Mouse (Mus musculus) left cerebral cortex, adult 18-20 months (tissue): ENCODE measurements at regions not wholly inside any gene's neighbourhood (a gene's known extent, or its start where the extent isn't known, plus 50 kb on each side); places are given as distances from the start of the nearest gene placed in this dataset.

Experiments used
- DNase-seq, 2 experiments: peaks; one replicate each; pipeline ENCODE4 v3.0.0; 2021 to 2022; ENCODE audit warnings: low spot score in 2 of 2, mixed read lengths in 1 of 2

DNA sequence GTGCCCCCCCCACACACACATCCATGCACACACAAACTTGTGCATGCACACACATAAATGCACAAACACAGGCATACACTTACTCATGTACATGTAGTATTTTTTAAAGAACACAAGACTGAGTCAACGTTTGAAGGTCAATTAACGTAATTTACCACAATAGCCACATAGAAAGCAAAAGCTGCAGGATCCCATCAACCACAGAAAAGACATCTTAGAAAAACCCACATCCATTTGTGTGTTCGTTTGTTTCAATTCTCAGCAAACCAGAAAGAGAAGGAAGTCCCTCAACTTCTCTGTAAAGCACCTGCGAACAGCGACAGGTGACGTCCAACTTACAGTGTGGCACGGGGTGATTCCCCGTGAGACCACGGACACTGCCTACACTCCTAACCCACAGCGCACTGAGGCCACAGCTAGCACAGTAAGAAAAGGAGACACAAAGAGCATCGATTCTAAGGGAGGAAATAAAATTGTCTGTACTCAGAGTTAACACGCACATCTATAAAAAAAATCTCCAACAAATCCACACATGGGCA is 53.8 kb downstream of the Dio3 start:
- no peak for DNase-seq

DNA sequence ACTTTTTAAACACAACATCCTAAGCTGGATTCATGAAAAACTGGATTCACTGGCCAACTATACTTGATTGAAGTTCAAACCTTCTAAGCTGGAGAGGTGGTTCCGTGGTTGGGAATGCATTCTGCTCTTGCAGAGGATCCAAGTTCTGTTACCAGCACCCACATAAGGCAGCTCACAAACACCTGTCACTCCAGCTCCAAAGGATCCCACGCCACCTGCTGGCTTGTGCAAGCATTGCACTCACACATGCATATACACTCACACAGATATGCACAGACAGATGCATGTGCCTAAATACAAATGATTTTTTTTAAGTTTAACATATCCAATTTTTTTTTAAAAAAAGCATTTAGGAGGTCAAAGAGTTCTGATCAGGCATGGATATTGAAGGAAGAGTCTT is 55.7 kb downstream of the Dio3 start:
- DNase-seq: no peak

DNA sequence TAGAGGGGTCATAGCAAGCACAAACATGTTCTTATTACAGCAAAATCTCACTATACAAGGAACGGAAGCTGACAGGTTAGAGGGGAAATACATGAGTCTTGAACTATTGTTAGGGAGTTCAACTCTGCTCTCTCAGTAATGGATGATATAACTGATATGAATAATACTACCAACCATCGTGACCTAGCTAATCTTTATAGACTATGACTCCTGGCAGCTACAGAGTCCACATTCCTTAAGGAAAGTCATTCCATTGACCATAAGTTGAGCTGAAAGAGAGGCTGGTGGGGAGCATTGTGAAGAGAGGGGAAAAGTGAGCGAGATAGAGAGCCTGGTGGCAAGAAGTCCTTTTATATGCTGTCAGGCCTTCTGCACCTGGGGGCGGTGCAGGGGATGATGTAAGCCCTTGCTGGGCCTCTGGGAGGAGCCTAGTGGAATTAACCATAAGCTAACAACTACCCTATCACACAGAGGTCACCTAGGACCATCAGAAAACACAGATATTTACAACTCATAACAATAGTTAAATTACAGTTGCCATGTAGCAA is 65.5 kb downstream of the Dio3 start:
- no peak for DNase-seq

DNA sequence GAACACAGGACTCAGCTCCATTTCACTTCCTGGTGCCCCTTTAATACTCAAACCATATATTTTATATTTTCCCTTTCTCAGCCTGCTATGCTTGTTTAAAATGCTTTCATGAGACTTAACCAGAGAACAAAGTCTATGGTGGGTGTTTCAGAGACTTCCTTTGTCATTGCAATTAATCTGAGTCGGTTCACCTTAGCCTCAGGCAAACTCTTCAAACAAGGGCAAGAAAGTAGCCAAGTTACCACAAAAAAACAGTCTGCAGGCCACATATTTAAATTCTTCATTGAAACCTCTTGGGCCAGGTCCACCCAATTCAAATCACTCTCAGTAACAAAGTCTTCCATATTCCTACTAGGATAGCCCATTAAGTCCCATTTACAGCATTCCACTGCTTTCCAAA is 70.8 kb downstream of the Dio3 start:
- no peak for DNase-seq

DNA sequence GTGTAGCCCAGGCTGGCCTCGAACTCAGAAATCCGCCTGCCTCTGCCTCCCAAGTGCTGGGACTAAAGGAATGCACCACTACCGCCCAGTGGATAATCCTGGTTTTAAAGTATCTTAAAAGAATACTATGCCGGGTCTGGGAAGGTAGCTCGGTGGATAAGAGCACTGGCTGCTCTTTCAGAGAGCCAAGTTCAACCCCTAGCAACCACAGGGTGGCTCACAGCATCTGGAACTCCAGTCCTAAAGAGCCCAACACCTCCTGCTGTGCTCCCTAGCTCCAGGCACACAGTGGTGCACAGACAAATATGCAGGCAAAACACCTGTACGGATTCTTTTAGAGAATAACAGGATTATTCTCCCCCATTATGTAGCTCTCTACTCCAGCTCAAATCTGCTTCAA is 77.0 kb downstream of the Dio3 start:
- no peak for DNase-seq

DNA sequence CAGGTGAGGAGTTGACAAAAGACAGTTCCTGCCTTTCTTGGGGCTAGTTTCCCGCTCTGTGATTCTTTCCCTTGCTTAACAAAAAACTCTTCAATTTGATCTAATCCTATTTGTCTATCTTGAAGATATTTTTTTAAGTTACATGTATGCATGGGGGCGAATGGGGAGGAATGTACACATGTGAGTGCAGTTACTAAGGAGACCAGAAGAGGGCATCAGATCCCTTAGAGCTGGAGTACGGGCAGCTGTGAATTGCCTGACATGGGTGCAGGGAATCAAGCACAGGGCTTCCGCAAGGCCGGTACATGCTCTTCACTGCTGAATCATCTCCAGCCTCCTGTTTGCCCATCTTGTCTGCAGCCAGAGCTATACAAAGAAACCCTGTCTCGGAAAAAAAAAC is 79.8 kb upstream of the Ppp2r5c start:
- no peak for DNase-seq

DNA sequence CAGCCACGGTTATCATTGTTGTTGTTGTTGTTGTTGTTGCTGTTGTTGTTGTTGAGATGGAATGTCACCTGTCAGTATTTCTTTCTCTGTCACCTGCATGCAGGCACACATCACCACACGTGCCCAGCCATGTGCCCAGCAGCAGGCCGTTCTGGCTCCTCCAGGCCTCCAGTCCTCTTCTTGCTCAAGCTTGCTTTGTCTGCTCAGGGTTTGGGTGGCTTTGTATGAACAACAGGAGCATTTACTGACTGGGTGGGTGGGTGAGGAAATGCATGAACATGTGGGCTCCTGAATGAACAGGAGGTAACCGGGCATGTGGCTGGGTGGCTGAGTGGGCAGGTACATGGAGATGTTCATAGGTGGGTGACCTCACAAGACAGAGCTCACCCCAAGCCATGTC is 79.1 kb upstream of the Ppp2r5c start:
- DNase-seq: no peak

DNA sequence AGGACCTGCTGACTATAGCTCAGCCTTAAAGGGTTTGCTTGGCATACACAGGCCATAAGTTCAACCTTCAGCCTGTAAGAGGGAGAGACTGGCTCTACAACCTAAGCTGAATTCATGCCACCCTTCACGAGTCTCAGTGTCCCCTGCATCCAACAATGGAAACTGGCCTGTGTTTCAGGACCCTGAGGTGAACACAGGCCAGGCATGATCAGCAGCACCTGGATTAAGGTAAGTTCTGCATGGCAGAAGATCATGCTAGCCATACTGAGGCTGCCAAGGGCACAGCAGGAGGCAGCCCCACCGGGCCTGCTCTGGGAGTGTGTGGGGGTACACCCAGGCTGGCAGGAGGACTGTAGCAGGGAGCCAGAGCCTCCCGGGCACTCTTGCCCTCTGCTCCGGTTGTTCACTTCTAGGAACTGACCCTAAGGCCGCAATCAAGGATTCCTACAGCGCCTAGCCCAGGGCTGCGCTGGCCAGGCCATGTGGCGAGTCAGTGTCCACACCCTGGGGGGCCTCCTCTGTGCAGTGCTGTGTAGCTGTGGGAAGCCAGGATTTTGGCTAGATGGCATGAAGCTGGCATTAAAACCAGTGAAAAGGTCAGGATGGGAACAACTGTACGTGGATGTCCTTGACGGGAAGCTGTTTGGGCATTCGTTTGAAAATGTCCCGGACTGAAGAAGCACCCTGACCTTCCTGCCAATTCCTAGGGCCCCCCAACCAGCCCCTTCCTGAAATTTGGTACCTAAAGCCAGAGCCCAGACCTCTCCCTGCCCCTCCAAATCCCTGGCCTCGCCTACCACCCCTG is 74.8 kb upstream of the Ppp2r5c start:
- no peak for DNase-seq

DNA sequence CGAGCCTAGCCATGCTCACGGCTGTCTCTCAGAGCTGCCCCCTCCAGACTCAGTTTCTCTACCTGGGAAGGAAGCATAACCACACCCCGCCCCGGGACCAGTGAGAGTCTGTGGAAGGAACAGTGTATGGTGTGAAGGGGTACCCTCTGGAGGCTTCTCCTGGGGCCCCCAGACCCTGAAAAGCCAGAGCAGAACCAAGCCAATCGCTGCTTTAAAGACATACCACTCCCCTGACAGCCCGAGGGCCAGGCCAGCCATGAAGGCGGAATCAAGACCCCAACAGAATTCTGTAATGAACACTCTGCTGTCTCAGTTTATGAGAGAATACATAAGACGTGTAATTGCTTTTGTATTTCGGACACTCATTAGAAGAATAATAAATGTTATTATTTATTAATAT is 73.9 kb upstream of the Ppp2r5c start:
- DNase-seq: no peak

DNA sequence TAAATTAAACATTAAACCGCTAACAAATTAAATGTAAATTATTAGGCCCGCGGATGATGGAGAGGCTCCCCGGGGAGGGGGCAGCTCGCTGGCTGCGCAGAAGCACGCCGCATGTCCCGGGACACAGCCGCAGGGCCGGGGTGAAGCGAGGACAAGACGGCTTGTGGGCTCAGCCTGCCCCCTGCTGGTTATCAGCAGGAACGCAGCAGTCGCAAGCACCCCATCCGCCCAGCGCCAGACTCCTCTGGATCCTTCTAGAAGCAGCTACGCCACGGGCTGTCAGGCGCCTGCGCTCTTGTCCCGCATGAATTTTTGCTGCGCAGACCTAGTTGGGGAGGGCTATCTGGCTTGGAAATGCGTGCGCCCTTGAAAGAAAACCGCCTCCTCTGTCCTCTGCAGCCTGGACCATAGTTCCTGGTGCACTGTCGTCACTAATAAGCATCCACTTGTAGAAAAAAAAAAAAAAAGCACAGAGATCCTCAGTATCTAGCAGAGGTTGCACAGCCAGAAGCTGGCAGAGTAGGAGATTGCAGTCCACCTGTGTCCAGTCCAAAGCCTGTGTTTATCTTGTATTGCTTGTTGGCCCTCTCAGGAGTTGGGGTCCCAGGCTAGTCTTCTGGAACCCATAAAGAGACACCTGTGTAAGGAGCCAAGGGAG is 73.4 kb upstream of the Ppp2r5c start:
- peak; percentile 85 to 88 for DNase-seq

DNA sequence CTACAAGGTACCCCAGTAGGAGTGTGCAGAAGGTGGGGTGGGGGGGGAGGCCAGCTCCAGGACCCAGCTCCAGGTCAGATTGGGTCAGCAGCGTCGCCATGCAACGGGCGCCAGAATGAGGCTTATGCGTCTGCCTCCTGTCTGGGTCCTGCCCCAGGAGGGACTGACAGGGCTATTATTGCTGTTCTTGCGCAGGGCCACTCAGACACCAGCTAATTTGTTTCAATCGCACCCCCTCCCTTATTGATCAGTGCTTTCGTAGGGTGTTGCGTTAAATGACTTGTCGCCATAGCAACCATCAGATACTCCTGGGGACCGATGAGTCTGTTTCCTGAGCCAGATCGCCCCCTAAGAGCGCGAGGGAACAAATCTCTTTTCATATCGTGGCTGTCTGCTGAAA is 71.8 kb upstream of the Ppp2r5c start:
- no peak for DNase-seq

DNA sequence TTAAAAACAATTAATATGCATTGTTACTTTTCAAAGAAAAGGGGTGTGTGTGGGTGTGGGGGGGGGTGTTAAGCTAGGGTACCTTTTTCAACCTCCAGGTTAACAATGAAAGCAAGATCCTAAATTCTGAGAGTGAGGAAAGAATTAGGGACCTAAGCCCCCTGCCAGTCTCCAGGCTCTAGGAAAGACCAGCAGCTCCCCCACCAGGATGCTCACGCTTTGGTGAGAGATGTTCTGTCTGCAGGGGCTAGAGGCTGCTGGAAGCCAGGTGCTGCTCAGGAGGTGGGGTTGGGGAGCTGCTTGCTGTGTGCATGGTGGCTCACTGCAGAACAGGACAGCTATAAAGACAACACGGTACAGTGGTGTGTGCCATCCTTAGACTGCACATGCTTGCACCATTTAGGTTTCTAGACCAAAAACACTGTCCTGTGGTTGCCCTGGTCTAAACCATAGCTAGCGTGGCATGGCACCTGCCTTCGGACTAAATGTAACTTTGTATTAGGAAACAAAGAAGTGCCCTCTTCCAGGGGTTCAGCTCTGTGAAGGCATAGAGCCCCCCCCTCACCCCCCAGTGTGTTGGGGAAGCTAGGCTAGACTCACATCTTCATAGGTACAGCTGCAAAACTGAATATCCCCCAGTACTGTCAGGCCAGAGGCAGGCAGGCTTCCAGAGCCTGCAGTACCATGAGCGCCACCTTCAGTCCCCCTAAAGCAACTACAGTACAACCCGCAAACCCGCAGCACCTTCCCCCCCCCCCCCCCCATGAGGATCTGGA is 70.7 kb upstream of the Ppp2r5c start:
- DNase-seq: peak; percentile 49 to 60

DNA sequence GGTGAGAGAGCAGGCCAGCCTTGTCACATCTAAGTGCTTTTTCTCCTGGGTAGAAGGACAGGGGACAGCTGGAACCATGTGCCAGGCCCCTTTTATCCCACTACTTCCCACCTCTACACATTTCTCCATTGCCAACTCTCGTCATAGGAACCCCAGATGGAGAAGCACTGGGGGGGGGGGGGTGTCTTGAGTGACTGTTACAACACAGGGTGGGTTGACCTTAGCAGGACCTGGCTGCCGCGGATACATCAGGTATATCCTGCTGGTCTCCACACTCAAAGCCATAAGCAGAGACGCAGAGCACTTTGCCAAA is 70.1 kb upstream of the Ppp2r5c start:
- no peak for DNase-seq

DNA sequence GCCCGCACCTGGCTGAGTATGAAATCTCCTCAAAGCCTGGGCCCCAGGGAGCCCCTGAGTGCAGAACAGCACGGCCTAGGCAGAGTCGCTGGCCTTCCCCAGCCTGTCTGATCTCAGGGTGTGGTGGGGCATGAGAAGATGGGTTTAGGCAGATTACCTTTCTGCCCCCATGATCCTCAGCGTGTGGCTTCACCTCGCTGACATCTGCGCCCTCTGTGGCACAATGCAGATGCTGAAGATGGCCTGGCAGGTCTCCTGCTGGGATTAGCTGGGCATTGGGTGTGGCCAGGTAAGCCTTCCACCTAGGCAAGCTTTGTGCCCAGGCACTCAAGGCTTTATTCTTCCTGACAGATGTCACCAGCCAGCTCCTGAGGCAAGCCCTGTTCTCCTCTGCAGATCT is 69.6 kb upstream of the Ppp2r5c start:
- no peak for DNase-seq

DNA sequence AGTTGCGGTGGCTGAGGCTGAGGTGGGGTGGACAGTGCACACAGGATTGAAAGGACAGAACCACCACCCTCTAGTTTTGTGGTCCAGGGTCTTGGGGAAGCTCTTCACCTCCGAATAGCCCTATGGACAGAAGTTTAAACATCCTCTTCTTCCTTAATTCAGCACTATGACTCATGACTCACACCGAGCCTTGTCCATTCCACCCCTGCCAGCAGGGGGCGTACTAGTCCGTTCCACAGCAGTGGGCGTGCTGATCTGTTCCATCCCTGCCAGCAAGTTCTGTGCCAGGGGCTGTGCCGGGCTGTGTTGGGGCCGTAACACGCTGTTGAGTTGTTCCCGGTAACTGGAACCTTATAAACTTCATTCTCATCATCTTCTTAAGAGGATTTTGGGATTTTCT is 69.2 kb upstream of the Ppp2r5c start:
- DNase-seq: peak; percentile 44 to 47

DNA sequence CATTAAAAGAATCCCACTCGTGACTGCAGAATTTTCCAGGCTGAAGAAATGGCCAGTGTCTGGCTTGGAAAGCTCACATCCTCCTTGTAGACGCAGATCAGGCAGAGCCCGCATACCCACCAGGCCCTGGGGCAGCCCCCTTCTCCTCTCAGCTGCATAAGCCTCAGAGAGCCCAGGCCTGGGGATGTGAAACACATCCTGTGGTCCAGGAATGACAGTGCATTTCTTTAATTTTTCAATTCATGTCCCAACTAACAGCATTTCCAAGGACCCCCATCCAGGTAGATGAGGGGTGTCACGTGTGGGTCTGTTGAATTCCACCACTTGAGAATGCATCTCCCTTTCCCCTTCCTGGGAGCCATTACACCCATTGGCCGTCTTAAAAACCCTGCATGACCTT is 68.6 kb upstream of the Ppp2r5c start:
- no peak for DNase-seq

DNA sequence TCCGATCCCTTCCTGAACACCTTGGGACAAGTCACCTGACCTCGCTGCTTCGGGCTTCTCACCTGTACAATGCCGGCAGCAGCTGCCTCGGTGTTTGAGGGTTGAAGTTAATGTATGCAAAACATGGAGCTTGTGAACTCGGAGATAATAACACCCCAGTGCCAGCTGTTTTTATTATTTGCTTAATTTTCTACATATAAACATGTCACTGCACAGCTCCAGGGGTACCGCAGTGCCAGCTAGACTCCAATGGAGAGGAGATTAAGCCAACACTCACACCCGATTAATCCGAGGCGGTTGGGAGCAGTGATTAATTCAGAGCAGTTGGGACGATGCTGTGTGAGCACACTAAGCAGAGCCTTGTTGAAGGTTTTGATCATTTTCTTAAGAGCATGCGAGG is 67.2 kb upstream of the Ppp2r5c start:
- DNase-seq: no peak

DNA sequence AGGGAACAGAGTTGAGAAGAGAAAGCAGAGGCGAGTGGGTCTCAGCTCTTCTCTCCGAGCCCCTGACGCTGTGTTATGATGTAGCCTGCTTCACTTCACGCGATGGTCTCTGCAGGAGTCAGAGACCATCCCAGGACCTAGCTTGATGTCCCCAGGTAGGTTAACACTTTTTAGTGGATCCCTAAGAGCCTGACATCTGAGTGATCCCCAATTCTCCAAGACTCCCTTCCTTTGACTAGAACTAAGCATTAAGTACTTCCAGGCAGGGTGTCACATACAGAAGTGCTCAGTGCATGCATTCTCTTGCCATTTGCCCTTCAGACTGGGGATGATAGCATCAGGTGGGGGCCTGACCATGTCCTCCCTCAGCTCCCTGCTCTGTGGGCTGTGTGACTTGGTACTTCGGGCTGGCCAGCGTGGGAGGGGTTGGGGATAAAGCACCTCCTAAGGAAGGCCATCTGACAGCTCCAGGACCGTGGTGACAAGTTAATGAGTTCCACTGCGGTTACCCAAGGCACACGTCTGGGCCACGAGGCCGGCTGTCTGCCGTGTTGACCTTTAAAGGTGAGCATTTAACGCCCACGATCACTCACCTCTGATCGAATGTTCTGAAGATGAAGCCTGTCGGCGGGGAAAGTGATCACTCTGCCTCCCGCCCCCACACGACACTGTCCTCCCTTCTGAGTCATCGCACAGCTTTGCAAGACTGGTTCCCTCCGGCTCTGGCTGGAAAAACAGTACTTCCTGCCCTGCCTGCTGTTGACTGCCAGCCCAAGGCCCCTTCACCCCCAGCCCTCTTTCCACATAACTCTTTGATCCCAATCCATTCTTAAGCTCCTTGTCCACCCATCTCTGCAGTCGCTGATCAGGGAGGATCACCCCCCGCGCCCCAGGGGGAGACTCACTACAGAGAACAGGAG is 65.8 kb upstream of the Ppp2r5c start:
- DNase-seq: peak; percentile 49 to 52

DNA sequence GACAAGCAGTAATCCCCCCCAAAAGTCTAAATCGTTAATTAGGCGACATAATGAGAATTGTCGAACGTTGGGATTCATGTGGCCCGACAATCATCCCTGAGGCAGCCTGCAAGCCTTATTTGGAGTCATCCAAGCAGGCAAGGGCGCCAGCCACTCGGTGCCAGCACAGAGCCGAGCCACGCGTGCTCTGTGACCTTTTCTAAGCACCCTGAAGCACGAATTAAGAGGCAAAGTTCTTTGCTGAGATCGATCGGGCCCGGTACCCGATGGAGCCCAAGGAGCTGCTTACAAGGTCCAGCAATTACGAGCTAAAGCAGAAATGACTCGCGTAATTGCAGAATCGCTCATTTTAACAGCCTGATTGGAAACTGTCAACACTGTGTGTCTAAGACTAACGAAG is 61.9 kb upstream of the Ppp2r5c start:
- no peak for DNase-seq

DNA sequence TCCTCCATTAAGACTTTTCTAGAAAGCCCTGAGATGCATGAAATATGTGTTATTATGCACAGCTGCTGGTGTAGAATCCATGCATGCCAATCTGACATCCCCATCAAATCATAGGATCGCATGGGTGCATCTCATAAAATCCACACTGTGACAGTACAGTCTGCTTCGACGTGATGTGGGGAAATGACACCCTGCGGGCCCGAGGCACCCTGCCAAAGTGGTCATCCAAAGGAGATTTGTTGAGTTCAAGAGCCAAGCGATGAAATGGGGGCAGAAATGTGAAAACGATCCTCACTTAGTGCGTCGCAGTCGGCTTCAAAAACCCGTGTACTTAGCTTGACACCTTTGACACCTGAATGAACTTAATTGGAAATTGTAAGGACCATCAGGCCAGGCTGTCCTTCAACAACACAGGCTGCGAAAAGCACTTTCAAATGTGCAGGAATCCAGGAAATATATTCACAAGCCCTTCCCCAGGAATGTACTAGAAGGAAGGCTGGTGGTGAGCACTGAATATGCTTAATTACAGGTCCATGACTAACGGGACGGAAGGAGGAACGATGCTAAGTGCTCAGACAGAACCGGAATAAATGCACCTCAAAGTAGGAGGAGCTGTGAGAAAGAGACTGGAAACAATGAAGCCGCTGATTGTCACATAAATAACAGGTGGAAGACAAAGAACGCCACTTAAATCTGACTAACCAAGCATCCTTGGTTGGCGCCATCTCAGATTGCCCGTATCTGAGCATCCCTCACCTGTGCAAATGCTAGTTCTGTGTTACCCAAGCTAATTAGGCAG is 60.9 kb upstream of the Ppp2r5c start:
- DNase-seq: no peak
